Mouse (Mus musculus) G1E (cell line): ENCODE measurements at regions not wholly inside any gene's neighbourhood (a gene's known extent, or its start where the extent isn't known, plus 50 kb on each side); places are given as distances from the start of the nearest gene placed in this dataset.

Experiments used
- ATAC-seq: 2 replicates; pipeline ENCODE4 v1.8.0; 2016; ENCODE audit warnings: mild to moderate bottlenecking; ENCODE audit not compliant: insufficient number of reproducible peaks, poor library complexity, low FRiP score, severe bottlenecking; ENCODE audit errors: extremely low read depth
- DNase-seq: peaks from one replicate; pipeline ENCODE4 v3.0.0; 2012; ENCODE audit warnings: low spot score
- H3K27me3 ChIP-seq: 2 replicates; pipeline ENCODE4 v1.6.1; 2012; ENCODE audit warnings: mild to moderate bottlenecking, low read length, inconsistent platforms; ENCODE audit not compliant: insufficient read depth
- H3K36me3 ChIP-seq: replicated peaks from 2 replicates; pipeline ENCODE3; 2012; ENCODE audit warnings: mild to moderate bottlenecking, inconsistent platforms
- H3K4me1 ChIP-seq: 2 replicates; pipeline ENCODE4 v1.6.1; 2012; ENCODE audit warnings: low read depth, low read length, inconsistent platforms, mixed read lengths; ENCODE audit not compliant: insufficient read depth
- H3K4me3 ChIP-seq: 2 replicates; pipeline ENCODE4 v1.5.1; 2012; ENCODE audit warnings: low read depth, mild to moderate bottlenecking, inconsistent platforms, low read length, moderate library complexity, mixed read lengths
- H3K9me3 ChIP-seq: replicated peaks from 2 replicates; pipeline ENCODE4 v1.6.1; 2012; ENCODE audit warnings: inconsistent platforms
- CTCF ChIP-seq: IDR thresholded peaks from 2 replicates; pipeline ENCODE4 v1.5.1; 2012; ENCODE audit warnings: low read depth, low read length, inconsistent platforms, mixed read lengths
- GATA1 ChIP-seq: IDR thresholded peaks from 2 replicates; pipeline ENCODE4 v1.6.1; 2012; ENCODE audit warnings: borderline replicate concordance, low read length, inconsistent platforms, mixed read lengths
- GATA2 ChIP-seq: IDR thresholded peaks from 2 replicates; pipeline ENCODE4 v1.6.1; 2012; ENCODE audit warnings: low read depth, low read length, inconsistent platforms, borderline replicate concordance
- POLR2AphosphoS5 ChIP-seq: IDR thresholded peaks from 2 replicates; pipeline ENCODE4 v1.6.1; 2012; ENCODE audit warnings: low read depth, low read length, inconsistent platforms; ENCODE audit not compliant: insufficient replicate concordance
- TAL1 ChIP-seq: conservative IDR thresholded peaks from 2 replicates; pipeline ENCODE4 v1.6.1; 2012; ENCODE audit warnings: low read depth, low read length, inconsistent platforms, mixed read lengths

DNA sequence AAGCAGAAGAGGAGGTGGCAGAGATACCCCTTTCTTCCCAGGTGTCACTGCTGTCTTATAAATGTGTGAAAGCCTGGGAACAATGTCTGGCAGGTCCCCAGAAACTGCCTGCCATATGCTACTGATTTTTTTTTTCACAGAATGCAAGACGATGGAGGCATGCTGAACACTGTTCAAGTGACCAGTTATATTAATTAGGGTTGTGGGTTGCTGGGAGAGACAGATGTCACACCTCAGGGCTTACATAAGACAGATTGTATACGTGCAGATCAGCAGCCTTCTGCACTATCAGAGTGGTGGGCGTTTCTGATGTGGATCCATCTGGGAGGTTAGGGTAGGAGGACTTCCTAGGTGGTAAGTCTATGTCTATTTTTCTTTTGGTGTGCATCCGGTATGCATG, 120.6 kb upstream of the Adra1b start:
- Histone ChIP-seq H3K9me3 (no peaks in the 10 kb centered on the region), H3K4me3 (no peak overlapping the region), H3K4me1 (no peaks in the 10 kb centered on the region), H3K27me3 (no peaks in the 10 kb centered on the region), H3K36me3 (no peaks in the 10 kb centered on the region)
- ATAC-seq (no peak), DNase-seq (no peak)
- TF ChIP-seq GATA2 (no peak), GATA1 (no peak), TAL1 (no peak), CTCF (no peak), POLR2AphosphoS5 (no peak)

DNA sequence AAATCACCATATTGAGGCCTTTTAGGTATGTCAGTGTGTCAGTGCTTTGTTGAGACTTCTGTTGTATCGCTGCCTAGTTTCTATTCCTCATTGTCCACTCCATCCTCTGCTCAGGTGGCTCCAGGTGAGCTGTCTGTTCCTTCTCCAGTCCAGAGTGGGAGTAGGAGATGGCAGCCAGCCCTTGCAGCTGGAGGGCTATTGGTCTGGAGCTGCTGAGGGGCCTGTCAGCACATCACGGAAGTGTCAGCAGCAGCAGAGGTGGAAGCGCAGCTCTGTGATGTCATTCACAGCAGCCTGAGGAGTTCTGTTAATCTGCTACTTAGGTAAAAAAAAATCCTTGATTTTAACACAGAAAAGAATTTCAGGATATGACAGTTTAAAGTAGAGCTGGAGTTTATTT, 126.0 kb upstream of the Adra1b start:
- Histone ChIP-seq H3K4me1 (no peaks in the 10 kb centered on the region), H3K4me3 (no peak overlapping the region), H3K9me3 (no peaks in the 10 kb centered on the region), H3K36me3 (no peaks in the 10 kb centered on the region), H3K27me3 (no peaks in the 10 kb centered on the region)
- no peak for DNase-seq
- TF ChIP-seq POLR2AphosphoS5 (no peak), TAL1 (no peak), GATA2 (no peak), GATA1 (no peak), CTCF (no peak)
- no peak for ATAC-seq

DNA sequence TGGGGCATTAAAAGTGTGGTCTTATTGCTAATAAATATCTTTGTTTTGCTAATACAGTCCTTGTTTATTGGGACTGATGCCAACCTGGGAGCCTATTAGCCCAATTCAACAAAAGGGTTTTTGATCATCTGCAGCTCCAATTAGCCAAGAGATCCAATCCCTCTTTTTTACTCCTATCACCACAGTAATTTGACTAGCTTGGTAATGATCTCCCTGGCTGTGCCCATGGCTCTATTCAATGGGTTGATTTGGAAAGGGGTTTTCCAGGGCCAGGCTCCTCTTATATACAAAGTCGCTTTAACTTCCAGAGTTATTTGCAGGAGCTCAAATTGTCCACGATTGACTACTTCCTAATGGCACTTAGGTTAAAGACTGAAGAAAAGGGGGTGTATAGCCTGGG, 145.1 kb upstream of the Adra1b start:
- ATAC-seq = no peak
- H3K4me3 ChIP-seq = no peak overlapping the region

DNA sequence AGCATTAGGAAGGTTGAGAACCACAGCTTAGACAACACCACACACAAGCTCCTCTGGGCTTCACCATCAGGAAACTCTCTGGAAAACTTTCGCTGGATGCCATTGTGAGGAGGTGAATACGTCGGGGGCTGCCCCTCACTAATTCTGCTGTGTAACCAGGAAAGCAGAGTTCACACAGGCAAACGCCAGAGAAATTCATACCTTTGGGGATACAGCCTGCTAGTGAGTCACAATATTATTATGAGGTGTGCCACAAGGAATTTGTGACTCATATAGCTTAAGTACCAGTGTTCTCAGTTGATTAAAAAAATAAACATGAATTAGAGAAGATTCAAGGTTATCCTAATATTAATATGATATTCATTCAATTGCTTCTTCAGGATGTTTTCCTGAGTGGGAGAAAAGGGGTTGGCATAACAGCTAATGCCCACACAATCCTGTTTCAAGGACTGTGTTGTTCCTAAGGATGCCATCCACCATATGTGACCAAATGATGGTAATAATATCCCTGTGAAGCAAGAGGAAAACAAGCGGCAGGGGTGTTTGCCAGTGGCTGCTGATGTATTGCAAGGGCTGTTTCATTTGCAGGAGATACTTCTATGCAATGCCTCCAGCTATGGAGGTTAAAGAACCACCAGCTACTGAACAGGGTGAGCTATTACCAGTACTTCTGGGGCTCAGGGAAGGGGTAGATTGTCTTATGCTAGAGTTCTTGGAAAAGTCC, 148.4 kb upstream of the Adra1b start:
- ATAC-seq (no peak), DNase-seq (no peak)
- H3K4me3 ChIP-seq = no peak overlapping the region
- TF ChIP-seq POLR2AphosphoS5 (no peak), GATA1 (no peak)
- no peaks in the 10 kb centered on the region for H3K36me3 ChIP-seq
- no peaks in the 10 kb centered on the region for H3K9me3 ChIP-seq
- H3K4me1 ChIP-seq = no peaks in the 10 kb centered on the region
- H3K27me3 ChIP-seq = no peaks in the 10 kb centered on the region

More for the DNA sequence above, 145.1 kb upstream of the Adra1b start:
- DNase-seq = no peak
- no peaks in the 10 kb centered on the region for H3K4me1 ChIP-seq
- no peaks in the 10 kb centered on the region for H3K36me3 ChIP-seq
- no peaks in the 10 kb centered on the region for H3K27me3 ChIP-seq
- TF ChIP-seq GATA1 (no peak), POLR2AphosphoS5 (no peak), CTCF (no peak), GATA2 (no peak), TAL1 (no peak)
- no peaks in the 10 kb centered on the region for H3K9me3 ChIP-seq

DNA sequence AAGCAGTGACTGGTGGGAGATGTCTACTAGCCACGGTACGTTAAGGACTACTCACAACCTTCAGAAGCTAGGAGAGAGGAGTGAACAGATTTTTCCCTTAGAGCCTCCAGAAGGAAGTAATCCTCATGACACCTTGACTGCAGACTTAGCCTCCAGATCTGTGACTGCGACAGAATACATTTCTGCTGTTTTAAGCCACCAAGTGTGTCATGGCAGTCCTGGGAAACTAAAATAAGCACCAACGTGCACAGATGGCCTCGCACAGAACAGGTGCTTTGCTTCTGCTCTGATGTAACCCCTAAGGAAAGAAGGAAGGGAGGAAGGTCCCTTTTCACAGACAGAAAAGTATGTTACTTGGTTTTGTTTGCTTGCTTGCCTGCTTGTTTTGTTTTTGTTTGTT, 151.5 kb upstream of the Adra1b start:
- ATAC-seq = no peak
- Histone ChIP-seq H3K36me3 (no peaks in the 10 kb centered on the region), H3K9me3 (no peaks in the 10 kb centered on the region), H3K4me1 (no peaks in the 10 kb centered on the region), H3K27me3 (no peaks in the 10 kb centered on the region), H3K4me3 (no peak overlapping the region)
- no peak for DNase-seq
- TF ChIP-seq GATA2 (no peak), TAL1 (no peak)

DNA sequence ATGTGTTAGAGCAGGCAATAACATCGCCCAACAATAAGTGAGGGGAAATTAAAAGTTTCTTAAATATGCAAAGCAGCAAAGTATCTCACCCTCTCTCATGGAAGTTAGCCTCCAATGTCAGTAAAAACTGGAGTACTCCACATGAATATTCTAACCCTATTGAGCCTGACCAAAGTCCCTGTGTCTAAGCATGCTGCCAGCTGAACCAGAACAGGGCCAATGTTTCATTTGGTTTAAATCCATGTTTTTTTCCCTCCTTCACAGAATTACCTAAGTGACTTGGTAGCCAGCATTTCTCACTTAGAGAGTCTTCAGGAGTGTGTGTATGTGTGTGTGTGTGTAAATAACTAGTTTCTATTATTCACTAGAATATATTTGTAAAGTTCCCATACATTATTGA, 161.4 kb upstream of the Adra1b start:
- ATAC-seq = no peak
- H3K4me3 ChIP-seq = no peak overlapping the region
- TF ChIP-seq GATA1 = no peak
- no peak for TF ChIP-seq POLR2AphosphoS5
- no peaks in the 10 kb centered on the region for H3K4me1 ChIP-seq
- H3K27me3 ChIP-seq = no peaks in the 10 kb centered on the region
- H3K9me3 ChIP-seq = no peaks in the 10 kb centered on the region
- no peak for DNase-seq
- H3K36me3 ChIP-seq = no peaks in the 10 kb centered on the region

DNA sequence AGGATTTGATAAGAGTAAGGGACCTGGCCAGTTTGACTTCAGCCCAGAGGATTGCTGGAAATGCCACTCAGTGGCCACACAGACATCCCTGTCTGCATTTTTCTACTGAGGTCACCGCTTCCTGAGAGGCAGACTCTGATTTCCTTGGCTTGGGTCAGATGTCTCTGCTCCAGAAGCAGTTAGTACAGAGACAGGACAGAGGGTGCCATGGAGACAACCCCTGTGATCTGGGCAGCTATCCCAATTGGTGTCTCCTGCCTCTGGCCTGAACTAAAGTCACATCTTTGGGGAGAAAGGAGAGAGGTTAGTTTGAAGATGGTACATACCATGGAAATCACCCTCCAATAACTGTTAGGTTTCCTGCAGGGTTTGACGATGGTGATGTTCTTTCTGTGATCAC, 165.2 kb upstream of the Adra1b start:
- DNase-seq = no peak
- TF ChIP-seq CTCF (no peak), GATA1 (no peak), GATA2 (no peak), TAL1 (no peak), POLR2AphosphoS5 (no peak)
- no peaks in the 10 kb centered on the region for H3K9me3 ChIP-seq
- H3K36me3 ChIP-seq = no peaks in the 10 kb centered on the region
- no peak for ATAC-seq
- H3K4me3 ChIP-seq = no peak overlapping the region
- H3K4me1 ChIP-seq = no peaks in the 10 kb centered on the region
- 0 out of 2 replicates have a peak, but pooled peaks cover 2% of the 10 kb centered on the region for H3K27me3 ChIP-seq
